Mouse (Mus musculus) heart, embryonic 14.5 days (tissue): ENCODE measurements at regions not wholly inside any gene's neighbourhood (a gene's known extent, or its start where the extent isn't known, plus 50 kb on each side); places are given as distances from the start of the nearest gene placed in this dataset.

Source experiments
- ATAC-seq: fragments of 200-750 bp; cut with Nextera tagmentation; 2 replicates; pipeline ENCODE4 v1.8.0; 2017; ENCODE audit warnings: low read depth, moderate TSS enrichment; ENCODE audit not compliant: insufficient number of reproducible peaks, insufficient read depth, low FRiP score
- H3K27ac ChIP-seq, 2 experiments: fragments of 200-500 bp in 1 of 2; fragments of 300-500 bp in 1 of 2; sonication (generic) in 1 of 2; replicated peaks in 1 of 2; 2 replicates each; pipeline ENCODE4 v1.5.1; 2012 to 2014; ENCODE audit warnings: low read depth in 2 of 2, low read length in 2 of 2, control low read depth in 1 of 2, mild to moderate bottlenecking in 1 of 2, mixed read lengths in 1 of 2; ENCODE audit not compliant: control insufficient read depth in 1 of 2, insufficient read depth in 1 of 2
- H3K27me3 ChIP-seq: fragments of 300-500 bp; sonication (generic); 2 replicates; pipeline ENCODE4 v1.6.1; 2014; ENCODE audit warnings: mild to moderate bottlenecking, low read length, control low read depth; ENCODE audit not compliant: control insufficient read depth, insufficient read depth
- H3K36me3 ChIP-seq: fragments of 300-500 bp; sonication (generic); 2 replicates; pipeline ENCODE4 v1.6.1; 2014; ENCODE audit warnings: mild to moderate bottlenecking, control low read depth, low read length, mixed read lengths; ENCODE audit not compliant: control insufficient read depth, insufficient read depth
- H3K4me1 ChIP-seq, 2 experiments: fragments of 200-500 bp in 1 of 2; fragments of 300-500 bp in 1 of 2; sonication (generic) in 1 of 2; 2 replicates each; pipeline ENCODE4 v1.6.1; 2012 to 2014; ENCODE audit warnings: low read length in 2 of 2, control low read depth in 1 of 2, mixed read lengths in 1 of 2; ENCODE audit not compliant: control insufficient read depth in 2 of 2, insufficient read depth in 2 of 2
- H3K4me2 ChIP-seq: fragments of 300-500 bp; sonication (generic); 2 replicates; pipeline ENCODE4 v1.6.1; 2014; ENCODE audit warnings: mild to moderate bottlenecking, low read length
- H3K4me3 ChIP-seq, 2 experiments: fragments of 200-500 bp in 1 of 2; fragments of 300-500 bp in 1 of 2; sonication (generic) in 1 of 2; 2 replicates each; pipeline ENCODE4 v1.5.1; 2012 to 2014; ENCODE audit warnings: low read length in 2 of 2, mild to moderate bottlenecking in 2 of 2, control low read depth in 1 of 2, low read depth in 1 of 2, moderate library complexity in 1 of 2; ENCODE audit not compliant: control insufficient read depth in 1 of 2, insufficient read depth in 1 of 2
- H3K9ac ChIP-seq: fragments of 300-500 bp; sonication (generic); 2 replicates; pipeline ENCODE4 v1.6.1; 2014; ENCODE audit warnings: mild to moderate bottlenecking, low read length
- H3K9me3 ChIP-seq: fragments of 300-500 bp; sonication (generic); 2 replicates; pipeline ENCODE4 v1.6.1; 2016; ENCODE audit warnings: low read length, control low read depth; ENCODE audit not compliant: control insufficient read depth
- WGBS: fragments of 180-500 bp; shearing (Covaris S2); extraction: QIAGEN DNeasy Blood & Tissue Kit; methylation state at CpG from one replicate; pipeline ENCODE4 v1.1.7; 2014; 5-methylcytosine and 5-hydroxymethylcytosine counted together

GRCm38 (mm10) chr13:97443731-97444428, 203.0 kb downstream of the Enc1 start:
- H3K4me2 ChIP-seq: no peak overlapping the region
- peaks cover 25 to 41% of the 10 kb centered on the region in 2 experiments for H3K4me1 ChIP-seq
- H3K36me3 ChIP-seq: no peaks in the 10 kb centered on the region
- no peak for ATAC-seq
- 57% methylated on average over 14 of the region's 14 CpGs for WGBS
- H3K9me3 ChIP-seq: no peaks in the 10 kb centered on the region
- no peak overlapping the region for H3K27ac ChIP-seq
- peaks cover 4% of the 10 kb centered on the region; the same call in 1 of the 2 replicates for H3K27me3 ChIP-seq
- no peak overlapping the region for H3K4me3 ChIP-seq
- H3K9ac ChIP-seq: no peak overlapping the region

- Histone ChIP-seq H3K9ac (no peak overlapping the region), H3K27me3 (peaks cover 4% of the 10 kb centered on the region; the same call in 1 of the 2 replicates), H3K4me1 (peaks cover 29 to 46% of the 10 kb centered on the region in 2 experiments), H3K27ac (peak overlapping the region in 1 of 2 experiments; percentile 29; a peak in 1 of 4 replicates), H3K4me2 (0 out of 2 replicates have a peak overlapping the region, but pooled peaks have one; percentile 27), H3K9me3 (no peaks in the 10 kb centered on the region), H3K36me3 (no peaks in the 10 kb centered on the region), H3K4me3 (no peak overlapping the region)
- ATAC-seq: no peak
- WGBS: 67% methylated on average over 1 of the region's 1 CpGs
Measured at GRCm38 (mm10) chr13:97442806-97443205, 201.9 kb downstream of the Enc1 start.

DNA sequence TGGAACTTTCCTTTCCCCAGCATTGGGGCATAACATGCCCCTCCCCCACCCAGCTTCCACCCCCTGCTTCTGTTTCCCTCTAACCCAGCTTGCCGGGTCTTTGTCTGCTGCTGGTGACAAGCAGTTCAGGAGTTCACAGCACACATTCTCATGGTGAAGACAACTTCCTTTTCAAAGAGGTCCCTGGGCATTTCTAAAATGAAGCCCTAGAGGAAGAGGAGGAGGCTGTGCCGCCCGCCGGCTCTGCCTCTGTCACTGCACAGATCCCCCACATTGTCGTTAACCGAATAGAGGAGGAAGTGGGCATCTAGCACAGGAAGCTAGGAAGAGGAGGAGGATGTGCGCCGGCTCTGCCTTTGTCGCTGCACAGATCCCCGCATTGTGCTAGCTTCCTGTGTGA, 201.4 kb downstream of the Enc1 start:
- WGBS: 31% methylated on average over 10 of the region's 10 CpGs
- H3K36me3 ChIP-seq: no peaks in the 10 kb centered on the region
- peak overlapping the region; percentile 23 to 29; a peak in 3 of 4 replicates for H3K27ac ChIP-seq
- H3K9me3 ChIP-seq: no peaks in the 10 kb centered on the region
- H3K4me2 ChIP-seq: peak overlapping the region; percentile 27
- H3K4me3 ChIP-seq: no peak overlapping the region
- H3K27me3 ChIP-seq: peaks cover 4% of the 10 kb centered on the region; the same call in 1 of the 2 replicates
- ATAC-seq: no peak
- H3K4me1 ChIP-seq: peaks cover 29 to 46% of the 10 kb centered on the region in 2 experiments
- H3K9ac ChIP-seq: no peak overlapping the region

DNA sequence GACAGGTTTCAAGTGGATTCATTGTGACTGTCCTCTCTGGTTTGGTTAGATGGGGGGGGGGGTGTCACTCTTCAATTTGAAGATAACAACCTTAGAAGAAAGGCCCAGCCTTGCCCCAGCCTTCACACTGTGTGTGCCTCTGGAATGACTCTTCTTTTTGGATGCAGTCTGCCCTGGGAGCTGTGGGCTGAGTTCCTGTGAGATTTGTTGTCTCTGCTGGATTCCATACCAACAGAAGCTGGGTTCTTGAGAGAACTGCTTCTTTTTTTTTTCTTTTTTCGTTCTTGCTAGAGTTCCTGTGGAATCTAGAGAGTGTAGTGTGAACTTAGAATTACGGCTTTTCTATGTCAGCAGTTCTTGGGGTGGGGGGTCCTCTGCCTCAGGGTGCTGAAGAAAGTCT, 200.9 kb downstream of the Enc1 start:
- Histone ChIP-seq H3K27ac (peak overlapping the region in 1 of 2 experiments; percentile 29; a peak in 2 of 4 replicates), H3K9me3 (no peaks in the 10 kb centered on the region), H3K4me1 (peaks cover 29 to 47% of the 10 kb centered on the region in 2 experiments), H3K9ac (no peak overlapping the region), H3K36me3 (no peaks in the 10 kb centered on the region), H3K4me3 (no peak overlapping the region), H3K4me2 (no peak overlapping the region), H3K27me3 (peaks cover 4% of the 10 kb centered on the region; the same call in 1 of the 2 replicates)
- ATAC-seq: no peak
- 31% methylated on average over 2 of the region's 2 CpGs for WGBS

DNA sequence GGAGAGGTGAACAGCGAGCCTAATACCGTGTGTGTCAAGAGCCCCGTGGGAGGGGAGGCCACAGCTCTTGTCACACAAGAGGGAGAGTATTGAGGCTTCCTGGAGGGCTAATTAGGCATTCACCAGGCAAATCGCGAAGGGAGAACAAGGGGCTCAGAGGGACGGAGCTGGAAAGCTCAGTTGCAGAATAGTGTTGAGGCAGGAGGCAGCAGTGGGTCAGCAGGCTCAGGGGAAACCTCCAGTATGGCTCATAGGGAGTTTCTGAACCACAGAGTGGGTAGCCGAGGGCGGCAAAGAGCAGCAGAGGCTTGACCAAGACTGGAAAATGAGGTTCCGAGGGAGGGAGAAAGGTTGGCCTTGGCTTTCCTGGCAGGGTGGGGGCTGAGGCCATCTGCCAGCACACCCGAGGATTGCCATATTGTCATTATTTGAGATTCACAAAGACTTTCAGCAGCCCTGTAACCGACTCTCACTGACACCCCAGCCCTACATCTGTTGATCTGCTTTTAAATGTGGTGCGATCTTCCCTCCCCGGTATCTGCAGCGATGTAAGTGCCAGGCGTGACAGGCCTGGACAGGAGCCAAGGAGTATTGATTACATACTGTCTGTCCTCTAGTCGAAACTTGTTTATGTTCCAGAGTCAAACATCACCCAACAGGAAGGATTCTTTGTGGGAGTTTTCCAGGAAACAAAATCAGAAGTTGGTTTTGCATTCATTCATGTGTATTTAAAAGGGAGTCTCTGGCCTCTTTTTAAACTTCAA, 198.5 kb downstream of the Enc1 start:
- peak overlapping the region; percentile 1; the same call in 1 of the 2 replicates for H3K9ac ChIP-seq
- no peaks in the 10 kb centered on the region for H3K36me3 ChIP-seq
- no peak overlapping the region for H3K27ac ChIP-seq
- H3K4me2 ChIP-seq: peak overlapping the region; percentile 62
- no peak for ATAC-seq
- peak overlapping the region; percentile 4 to 21 for H3K4me3 ChIP-seq
- no peaks in the 10 kb centered on the region for H3K9me3 ChIP-seq
- WGBS: 20% methylated on average over 16 of the region's 16 CpGs
- peaks cover 42 to 68% of the 10 kb centered on the region in 2 experiments for H3K4me1 ChIP-seq
- peaks cover 4% of the 10 kb centered on the region; the same call in 1 of the 2 replicates for H3K27me3 ChIP-seq

DNA sequence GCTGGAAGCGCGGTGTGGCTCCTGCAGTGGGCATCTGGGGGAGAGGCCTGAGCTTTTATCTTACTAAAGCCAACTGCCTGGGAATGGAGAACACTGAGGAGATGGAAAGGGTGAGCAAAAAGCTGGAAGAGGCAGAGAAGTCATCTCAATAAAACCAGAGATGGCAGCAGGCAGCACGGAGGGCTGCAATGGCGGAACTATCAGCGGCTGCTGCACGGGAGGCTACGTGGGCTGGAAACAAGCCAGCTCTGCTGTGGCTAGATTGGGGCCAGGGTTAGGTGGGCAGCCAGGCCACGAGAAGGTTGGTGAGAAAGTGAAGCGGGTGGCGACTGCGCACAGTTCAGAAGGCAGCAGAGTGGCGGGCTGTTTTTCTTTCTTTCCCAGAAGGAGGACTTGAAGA, 197.8 kb downstream of the Enc1 start:
- H3K9me3 ChIP-seq: no peaks in the 10 kb centered on the region
- H3K4me1 ChIP-seq: peaks cover 37 to 63% of the 10 kb centered on the region in 2 experiments
- H3K27me3 ChIP-seq: peaks cover 4% of the 10 kb centered on the region; the same call in 1 of the 2 replicates
- H3K9ac ChIP-seq: 0 out of 2 replicates have a peak overlapping the region, but pooled peaks have one; percentile 1
- H3K4me2 ChIP-seq: peak overlapping the region; percentile 62
- WGBS: 32% methylated on average over 12 of the region's 12 CpGs
- ATAC-seq: no peak
- peak overlapping the region; percentile 4 to 21 for H3K4me3 ChIP-seq
- no peak overlapping the region for H3K27ac ChIP-seq
- H3K36me3 ChIP-seq: no peaks in the 10 kb centered on the region

DNA sequence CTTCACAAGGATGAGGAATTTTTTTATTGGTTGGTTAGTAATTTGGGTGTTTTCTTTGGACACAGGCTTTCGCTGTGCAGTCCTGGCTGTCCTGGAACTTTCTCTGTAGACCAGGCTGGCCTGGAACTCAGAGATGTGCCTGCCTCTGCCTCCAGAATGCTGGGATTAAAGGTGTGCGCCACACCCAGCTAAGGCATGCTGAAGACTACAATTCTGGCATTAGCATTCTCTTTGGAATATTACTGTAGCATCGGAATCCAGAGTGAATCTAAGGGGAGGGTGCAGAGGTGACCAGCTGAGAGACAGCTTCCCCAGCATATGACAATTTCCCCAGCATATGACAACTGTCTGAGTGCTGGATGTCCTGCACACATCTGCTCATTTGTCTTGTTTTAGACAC, 197.4 kb downstream of the Enc1 start:
- WGBS: 99% methylated on average over 3 of the region's 3 CpGs
- H3K27me3 ChIP-seq: peaks cover 6% of the 10 kb centered on the region; the same call in 1 of the 2 replicates
- no peaks in the 10 kb centered on the region for H3K36me3 ChIP-seq
- H3K4me1 ChIP-seq: peaks cover 37 to 62% of the 10 kb centered on the region in 2 experiments
- no peak overlapping the region for H3K9ac ChIP-seq
- no peaks in the 10 kb centered on the region for H3K9me3 ChIP-seq
- ATAC-seq: no peak
- H3K4me3 ChIP-seq: no peak overlapping the region
- no peak overlapping the region for H3K27ac ChIP-seq
- H3K4me2 ChIP-seq: peak overlapping the region; percentile 62
